Mouse (Mus musculus) T-cell, adult 66 days (primary cell): ENCODE data around the gene Zbtb3. TPM values are rescaled to one million over a fixed set of nuclear protein-coding genes. Genes with fewer than 3 reads are reported as not detected.

Experiments
- total RNA-seq, 2 experiments: library from RNA; stranded (reverse); gene quantifications; 3 replicates in 1 of 2; 4 replicates in 1 of 2; pipeline ENCODE4 v1.2.4; 2023

The Zbtb3 gene
- 1 to 10 TPM in 1 of 2 experiments, under 1 TPM in 1; 0.99 to 1.1 TPM for total RNA-seq

GRCm38 (mm10) chr19:8802130-8802821 is at the start of gene Zbtb3:
TSS of gene Zbtb3 (plus strand) at chr19:8802555.

GRCm38 (mm10) chr19:8756635-8757387 is 45.5 kb upstream of the Zbtb3 start, which contains the start of gene Nxf1:
TSS of gene Nxf1 (plus strand) at chr19:8757073.

GRCm38 (mm10) chr19:8770567-8771270 is 31.6 kb upstream of the Zbtb3 start, which contains the start of gene Tmem223:
TSS of gene Tmem223 (plus strand) at chr19:8770996.

GRCm38 (mm10) chr19:8774086-8774835 is 28.1 kb upstream of the Zbtb3 start, which contains the start of gene Tmem179b:
TSS of gene Tmem179b (minus strand) at chr19:8774467.

GRCm38 (mm10) chr19:8786008-8786781 is 16.2 kb upstream of the Zbtb3 start, which contains the start of gene Taf6l:
TSS of gene Taf6l (minus strand) at chr19:8786417.

GRCm38 (mm10) chr19:8798264-8798946 is 4.0 kb upstream of the Zbtb3 start, which contains the start of gene Polr2g:
TSS of gene Polr2g (minus strand) at chr19:8798577.

GRCm38 (mm10) chr19:8818801-8819595 is 16.6 kb downstream of the Zbtb3 start, which contains the start of gene Ttc9c:
TSS of gene Ttc9c (minus strand) at chr19:8819333.

GRCm38 (mm10) chr19:8819596-8820423 is 17.5 kb downstream of the Zbtb3 start, which contains the start of gene Hnrnpul2:
TSS of gene Hnrnpul2 (plus strand) at chr19:8820010.

GRCm38 (mm10) chr19:8829660-8830059 is 27.3 kb downstream of the Zbtb3 start, which contains the start of gene AC129217.1:
TSS of gene AC129217.1 (plus strand) at chr19:8829773.

GRCm38 (mm10) chr19:8837251-8837791 is 35.0 kb downstream of the Zbtb3 start, which contains the start of gene Bscl2:
TSS of gene Bscl2 (plus strand) at chr19:8837467.

GRCm38 (mm10) chr19:8839103-8839907 is 37.0 kb downstream of the Zbtb3 start, which contains the start of gene Gng3:
TSS of gene Gng3 (minus strand) at chr19:8839194.

GRCm38 (mm10) chr19:8850402-8850901 is 48.1 kb downstream of the Zbtb3 start, which contains the start of gene Lrrn4cl:
TSS of gene Lrrn4cl (plus strand) at chr19:8850768.

Other genes starting within 250 kb of the Zbtb3 start
- gene Slc22a8, start 211.3 kb upstream of the Zbtb3 start, total RNA-seq, result not detected
- gene Slc22a6, start 184.5 kb upstream of the Zbtb3 start, total RNA-seq, result not detected
- gene Chrm1, start 138.8 kb upstream of the Zbtb3 start, total RNA-seq, result not detected
- gene Slc3a2, start 79.2 kb upstream of the Zbtb3 start, total RNA-seq, result 100 to 1,000 TPM; 186 to 208 TPM
- 10 to 100 TPM; 87.5 to 97.1 TPM for gene Wdr74, start 66.7 kb upstream of the Zbtb3 start, total RNA-seq
- gene 1700092M07Rik, start 61.8 kb upstream of the Zbtb3 start, total RNA-seq, result 10 to 100 TPM; 11.8 to 13.2 TPM
- 100 to 1,000 TPM; 226 to 241 TPM for gene Stx5a, start 61.1 kb upstream of the Zbtb3 start, total RNA-seq
- gene Nxf1, start 45.5 kb upstream of the Zbtb3 start, total RNA-seq, result 100 to 1,000 TPM; 459 to 471 TPM
- 10 to 100 TPM; 46.9 to 48.0 TPM for gene Tmem223, start 31.6 kb upstream of the Zbtb3 start, total RNA-seq
- gene Tmem179b, start 28.1 kb upstream of the Zbtb3 start, total RNA-seq, result 10 to 100 TPM; 66.4 to 71.6 TPM
- 10 to 100 TPM; 13.8 to 17.4 TPM for gene Taf6l, start 16.1 kb upstream of the Zbtb3 start, total RNA-seq
- 10 to 100 TPM; 60.3 to 66.7 TPM for gene Polr2g, start 4.0 kb upstream of the Zbtb3 start, total RNA-seq
- 10 to 100 TPM; 30.4 to 30.6 TPM for gene Ttc9c, start 16.8 kb downstream of the Zbtb3 start, total RNA-seq
- gene Hnrnpul2, start 17.5 kb downstream of the Zbtb3 start, total RNA-seq, result 100 to 1,000 TPM; 105 to 110 TPM
- 10 to 100 TPM in 1 of 2 experiments, 1 to 10 TPM in 1; 2.4 to 17.5 TPM for gene AC129217.1, start 27.2 kb downstream of the Zbtb3 start, total RNA-seq
- 10 to 100 TPM; 39.2 to 44.0 TPM for gene Bscl2, start 34.9 kb downstream of the Zbtb3 start, total RNA-seq
- gene Gng3, start 36.6 kb downstream of the Zbtb3 start, total RNA-seq, result not detected
- 1 to 10 TPM in 1 of 2 experiments, under 1 TPM in 1; 0.96 to 1.5 TPM for gene Lrrn4cl, start 48.2 kb downstream of the Zbtb3 start, total RNA-seq
- 100 to 1,000 TPM; 115 to 121 TPM for gene Ubxn1, start 68.9 kb downstream of the Zbtb3 start, total RNA-seq
- gene Uqcc3, start 78.4 kb downstream of the Zbtb3 start, total RNA-seq, result 10 to 100 TPM; 33.0 to 39.5 TPM
- 10 to 100 TPM; 13.4 to 24.7 TPM for gene Lbhd1, start 81.2 kb downstream of the Zbtb3 start, total RNA-seq
- not detected for gene Gm49403, start 81.4 kb downstream of the Zbtb3 start, total RNA-seq
- 10 to 100 TPM; 20.3 to 25.8 TPM for gene 1810009A15Rik, start 86.3 kb downstream of the Zbtb3 start, total RNA-seq
- gene Gm49416, start 86.4 kb downstream of the Zbtb3 start, total RNA-seq, result 1 to 10 TPM; 1.9 to 4.8 TPM
- 10 to 100 TPM; 23.9 to 26.9 TPM for gene Ints5, start 90.5 kb downstream of the Zbtb3 start, total RNA-seq
- 100 to 1,000 TPM; 161 to 162 TPM for gene Ganab, start 95.5 kb downstream of the Zbtb3 start, total RNA-seq
- 10 to 100 TPM; 57.0 to 61.4 TPM for gene B3gat3, start 117.8 kb downstream of the Zbtb3 start, total RNA-seq
- 1 to 10 TPM; 5.8 to 6.1 TPM for gene Rom1, start 126.8 kb downstream of the Zbtb3 start, total RNA-seq
- 10 to 100 TPM; 91.2 to 97.8 TPM for gene Eml3, start 127.0 kb downstream of the Zbtb3 start, total RNA-seq
- gene Mta2, start 139.3 kb downstream of the Zbtb3 start, total RNA-seq, result 100 to 1,000 TPM; 206 to 212 TPM
- gene Tut1, start 151.3 kb downstream of the Zbtb3 start, total RNA-seq, result 10 to 100 TPM; 31.6 to 34.9 TPM
- 100 to 1,000 TPM; 615 to 678 TPM for gene Eef1g, start 164.5 kb downstream of the Zbtb3 start, total RNA-seq
- gene Ahnak, start 186.7 kb downstream of the Zbtb3 start, total RNA-seq, result 100 to 1,000 TPM; 113 to 135 TPM